Mouse (Mus musculus) ES-Bruce4 (cell line): Measurements from ENCODE around the gene Lyst.

ENCODE experiments used
- CTCF ChIP-seq: IDR thresholded peaks from one replicate; pipeline ENCODE4 v1.8.1; 2011; ENCODE audit warnings: low read depth, low read length
- EP300 ChIP-seq: IDR thresholded peaks from 2 replicates; pipeline ENCODE4 v1.6.1; 2011; ENCODE audit warnings: low read depth, low read length; ENCODE audit not compliant: insufficient read depth
- POLR2A ChIP-seq: IDR thresholded peaks from one replicate; pipeline ENCODE4 v1.8.1; 2011; ENCODE audit warnings: low read length; ENCODE audit not compliant: insufficient read depth

GRCm38 (mm10) chr13:13677871-13678270 is 87.7 kb downstream of the Lyst start:
- no peak for TF ChIP-seq CTCF
- no peak for TF ChIP-seq EP300
- TF ChIP-seq POLR2A: no peak
